Mouse (Mus musculus): ENCODE results near the gene Shank1.

Shank1 gene

GRCm38 (mm10) chr7:44340226-44340625 lies 30.2 kb downstream of the Shank1 start:
- DNase-seq (ENCODE audit: low read depth, low spot score), result no peak

GRCm38 (mm10) chr7:44341119-44341518 lies 31.1 kb downstream of the Shank1 start:
- DNase-seq (ENCODE audit: low read depth, low spot score), result no peak

DNA sequence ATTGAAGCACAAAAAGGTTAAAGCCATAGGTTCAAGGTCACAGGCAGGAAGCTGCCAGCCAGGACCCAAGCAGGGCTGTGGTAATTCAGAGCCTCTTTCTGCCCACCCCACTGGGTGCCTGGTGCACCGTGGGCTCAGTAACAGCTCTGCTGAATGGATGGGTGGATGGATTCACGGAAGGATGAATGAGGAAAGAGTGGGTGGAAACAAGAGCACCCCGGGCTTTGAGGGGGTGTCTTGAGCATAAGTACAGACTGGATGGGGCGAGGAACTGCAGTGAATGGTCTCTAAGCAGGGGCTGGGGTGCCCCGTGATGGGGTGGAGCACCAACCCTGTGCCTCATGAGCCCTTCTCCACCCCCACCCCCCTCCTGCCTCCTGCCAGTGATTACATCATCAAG lies 31.7 kb downstream of the Shank1 start:
- DNase-seq (ENCODE audit: low read depth, low spot score), result no peak

DNA sequence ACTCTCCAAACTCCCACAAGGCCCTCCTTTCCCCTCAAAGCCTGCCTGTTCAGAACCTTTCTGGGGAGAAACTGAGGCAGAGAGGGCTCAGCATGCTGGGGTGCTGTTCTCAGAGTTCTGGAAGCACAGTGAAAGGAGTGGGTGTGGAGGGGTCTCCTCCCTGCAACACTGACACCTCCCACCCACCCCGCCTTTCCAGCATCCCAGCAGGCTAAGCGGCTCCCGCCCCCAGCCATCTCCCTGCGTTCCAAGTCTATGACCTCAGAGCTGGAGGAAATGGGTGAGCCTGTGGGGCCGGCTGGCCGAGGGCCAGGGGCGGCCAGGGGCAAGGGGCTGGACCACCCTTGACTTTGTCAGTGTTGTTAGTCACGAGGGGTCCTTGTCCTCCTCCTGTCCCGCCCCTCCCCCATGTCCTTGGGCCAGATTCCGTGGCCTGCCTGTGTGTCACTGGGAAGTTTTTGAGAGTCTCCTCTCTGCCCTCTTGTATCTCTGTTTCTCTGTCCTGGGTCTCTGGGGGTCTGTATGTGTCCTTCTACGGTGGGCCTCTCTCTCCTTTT lies 33.5 kb downstream of the Shank1 start:
- DNase-seq (ENCODE audit: low read depth, low spot score), result no peak

DNA sequence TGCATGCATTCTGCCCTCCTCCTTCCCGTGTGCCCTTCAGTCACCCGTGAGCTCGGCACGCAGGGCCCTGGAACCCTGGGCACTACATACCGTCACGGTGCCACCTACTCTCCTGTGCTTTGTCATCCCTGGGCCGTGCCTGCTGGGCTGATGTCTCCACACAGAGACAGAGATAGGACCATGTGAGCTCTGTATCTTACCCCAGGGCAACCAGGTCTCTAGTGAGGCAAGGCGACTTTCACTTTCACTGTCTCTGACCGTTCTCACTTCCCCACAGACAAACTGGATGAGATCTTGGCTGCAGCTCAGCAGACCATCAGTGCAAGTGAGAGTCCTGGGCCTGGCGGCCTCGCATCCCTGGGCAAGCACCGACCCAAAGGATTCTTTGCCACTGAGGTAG lies 34.6 kb downstream of the Shank1 start:
- peak; percentile 90 for DNase-seq (ENCODE audit: low read depth, low spot score)

DNA sequence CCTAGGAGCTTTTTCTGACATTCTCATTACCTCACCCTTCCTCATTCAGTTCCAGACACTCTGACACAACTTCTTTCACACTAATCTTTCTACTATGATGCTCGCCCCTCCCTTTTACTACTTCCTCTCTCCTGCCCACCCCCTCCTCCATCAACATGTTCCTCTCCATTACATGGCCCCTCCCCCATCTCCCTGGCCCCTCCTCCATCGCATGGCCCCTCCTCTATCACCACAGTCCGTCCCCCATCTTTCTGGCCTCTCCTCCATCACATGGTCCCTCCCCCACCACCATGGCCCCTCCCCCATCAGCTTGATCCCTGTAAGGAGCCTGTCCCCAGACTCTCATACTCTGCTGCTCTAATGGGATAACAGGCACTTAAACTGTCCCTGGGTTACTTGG lies 39.0 kb downstream of the Shank1 start:
- peak; percentile 49 for DNase-seq (ENCODE audit: low read depth, low spot score)

DNA sequence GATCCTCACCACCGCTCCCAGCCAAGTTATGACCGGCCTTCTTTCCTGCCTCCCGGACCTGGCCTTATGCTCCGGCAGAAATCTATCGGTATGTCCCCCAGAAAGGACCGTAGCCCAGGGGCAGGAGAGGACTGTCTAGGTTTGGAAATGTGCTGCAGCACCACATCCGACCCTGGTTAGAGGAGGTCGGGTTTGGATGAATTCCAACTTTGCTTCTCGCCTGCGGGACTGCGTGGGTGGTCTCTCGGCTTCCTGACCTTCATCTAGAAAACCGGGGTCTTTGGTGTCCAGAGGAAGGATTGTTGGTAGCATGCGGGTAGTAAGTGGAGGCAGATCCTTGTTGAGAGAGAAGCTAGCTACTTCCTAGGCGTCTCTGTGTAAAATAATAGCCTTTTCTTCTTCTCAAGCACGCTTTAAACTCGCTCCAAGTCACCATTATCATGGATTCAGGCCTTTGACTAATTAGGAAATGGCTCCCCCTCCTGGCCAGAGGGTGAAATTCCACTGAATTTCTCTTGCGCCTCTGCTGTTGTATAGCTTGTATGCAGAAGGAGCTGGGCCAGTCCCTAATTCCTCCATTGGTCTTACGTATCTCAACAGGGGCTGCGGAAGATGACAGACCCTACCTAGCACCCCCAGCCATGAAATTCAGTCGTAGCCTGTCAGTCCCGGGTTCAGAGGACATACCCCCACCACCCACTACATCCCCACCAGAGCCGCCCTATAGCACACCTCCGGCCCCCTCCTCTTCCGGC lies 41.1 kb downstream of the Shank1 start:
- DNase-seq (ENCODE audit: low read depth, low spot score), result peak; percentile 77

- DNase-seq (ENCODE audit: low read depth, low spot score), result no peak
Observed at GRCm38 (mm10) chr7:44351881-44352749, 42.1 kb downstream of the Shank1 start.

GRCm38 (mm10) chr7:44352750-44353600 lies 42.9 kb downstream of the Shank1 start:
- DNase-seq (ENCODE audit: low read depth, low spot score), result no peak

DNA sequence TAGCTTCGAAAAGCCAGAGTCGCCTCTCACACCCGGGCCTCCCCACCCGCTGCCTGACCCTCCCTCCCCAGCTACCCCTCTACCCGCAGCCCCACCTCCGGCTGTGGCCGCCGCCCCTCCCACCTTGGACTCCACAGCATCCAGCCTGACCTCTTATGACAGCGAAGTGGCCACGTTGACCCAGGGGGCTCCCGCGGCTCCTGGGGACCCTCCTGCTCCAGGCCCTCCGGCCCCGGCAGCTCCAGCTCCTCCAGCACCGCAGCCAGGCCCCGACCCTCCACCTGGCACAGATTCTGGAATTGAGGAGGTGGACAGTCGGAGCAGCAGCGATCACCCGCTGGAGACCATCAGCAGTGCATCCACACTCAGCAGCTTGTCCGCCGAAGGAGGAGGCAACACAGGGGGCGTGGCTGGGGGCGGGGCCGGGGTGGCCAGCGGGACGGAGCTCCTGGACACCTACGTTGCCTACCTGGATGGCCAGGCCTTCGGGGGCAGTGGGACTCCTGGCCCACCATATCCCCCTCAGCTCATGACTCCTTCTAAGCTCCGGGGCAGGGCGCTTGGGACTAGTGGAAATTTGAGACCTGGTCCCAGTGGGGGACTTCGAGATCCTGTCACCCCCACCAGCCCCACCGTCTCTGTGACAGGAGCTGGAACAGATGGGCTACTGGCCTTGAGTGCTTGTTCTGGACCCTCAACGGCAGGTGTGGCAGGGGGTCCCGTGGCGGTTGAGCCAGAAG lies 43.7 kb downstream of the Shank1 start:
- DNase-seq (ENCODE audit: low read depth, low spot score), result no peak

DNA sequence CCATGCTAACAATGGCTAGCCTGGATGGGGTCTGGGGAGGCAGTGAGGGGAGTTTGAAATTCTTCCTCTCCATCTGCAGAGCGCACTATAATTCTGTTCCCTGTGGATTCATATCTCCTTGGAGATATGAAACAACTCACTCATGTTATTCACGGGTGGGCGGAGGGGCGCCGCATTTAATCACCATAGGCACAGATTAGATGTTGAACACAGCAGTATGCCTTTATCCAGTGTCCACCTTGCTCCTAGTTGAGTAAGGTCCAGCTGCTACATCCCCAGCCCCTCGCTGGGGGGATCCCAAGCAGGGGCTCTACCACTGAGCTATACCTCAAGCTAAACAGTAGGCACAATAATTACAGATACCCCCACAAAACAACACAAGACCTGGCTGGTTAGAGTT lies 45.4 kb downstream of the Shank1 start:
- DNase-seq (ENCODE audit: low read depth, low spot score), result no peak

DNA sequence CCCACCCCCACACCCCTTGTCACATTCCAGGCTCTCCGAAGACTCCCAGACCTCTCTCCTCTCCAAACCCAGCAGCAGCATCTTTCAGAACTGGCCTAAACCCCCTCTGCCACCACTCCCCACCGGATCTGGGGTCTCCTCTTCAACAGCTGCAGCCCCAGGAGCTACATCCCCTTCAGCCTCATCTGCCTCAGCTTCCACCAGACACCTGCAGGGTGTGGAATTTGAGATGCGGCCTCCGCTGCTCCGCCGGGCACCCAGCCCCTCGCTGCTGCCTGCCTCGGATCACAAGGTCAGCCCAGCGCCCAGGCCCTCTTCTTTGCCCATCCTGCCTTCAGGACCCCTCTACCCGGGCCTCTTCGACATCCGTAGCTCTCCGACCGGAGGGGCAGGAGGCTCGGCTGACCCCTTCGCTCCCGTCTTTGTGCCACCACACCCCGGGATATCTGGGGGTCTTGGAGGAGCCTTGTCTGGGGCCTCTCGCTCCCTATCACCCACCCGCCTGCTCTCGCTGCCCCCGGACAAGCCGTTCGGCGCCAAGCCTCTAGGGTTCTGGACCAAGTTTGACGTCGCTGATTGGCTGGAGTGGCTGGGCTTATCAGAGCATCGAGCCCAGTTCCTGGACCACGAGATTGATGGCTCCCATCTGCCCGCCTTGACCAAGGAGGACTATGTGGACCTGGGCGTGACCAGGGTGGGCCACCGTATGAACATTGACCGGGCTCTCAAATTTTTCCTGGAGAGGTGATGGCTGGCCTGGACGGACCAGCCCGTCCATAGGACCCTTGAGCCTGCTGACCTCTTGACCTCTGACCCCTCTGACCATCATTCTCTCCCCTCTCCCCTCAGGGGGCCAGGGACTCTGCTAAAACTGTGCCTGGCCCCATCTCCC lies 46.8 kb downstream of the Shank1 start:
- DNase-seq (ENCODE audit: low read depth, low spot score), result no peak

GRCm38 (mm10) chr7:44357531-44357930 lies 47.5 kb downstream of the Shank1 start:
- no peak for DNase-seq (ENCODE audit: low read depth, low spot score)

DNA sequence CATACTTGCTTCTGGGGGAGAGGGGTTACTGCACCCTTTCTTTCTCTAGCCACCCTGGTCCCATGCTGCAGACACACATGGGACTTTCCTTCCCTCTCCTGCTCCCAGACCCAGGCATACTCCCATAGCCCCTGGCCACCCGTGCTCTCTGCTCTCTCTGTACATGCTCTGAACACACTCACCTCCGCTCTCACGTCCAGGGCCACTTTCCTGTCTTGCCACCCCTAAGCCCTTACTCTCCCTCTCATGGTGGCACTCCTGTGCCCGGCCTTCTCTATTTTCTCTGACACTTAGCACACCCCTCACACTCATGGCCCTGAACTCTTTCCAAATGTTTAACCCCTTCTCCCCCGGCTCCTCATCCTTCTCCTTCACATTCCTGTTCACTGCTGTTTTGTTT lies 48.0 kb downstream of the Shank1 start:
- DNase-seq (ENCODE audit: low read depth, low spot score), result no peak

- no peak for DNase-seq (ENCODE audit: low read depth, low spot score)
Observed at GRCm38 (mm10) chr7:44358886-44359654, 49.0 kb downstream of the Shank1 start.

GRCm38 (mm10) chr7:44359908-44360672 lies 50.0 kb downstream of the Shank1 start:
- peak; percentile 98 for DNase-seq (ENCODE audit: low read depth, low spot score)

- peak; percentile 62 for DNase-seq (ENCODE audit: low read depth, low spot score)
Observed at GRCm38 (mm10) chr7:44360792-44361301, 50.8 kb downstream of the Shank1 start.

DNA sequence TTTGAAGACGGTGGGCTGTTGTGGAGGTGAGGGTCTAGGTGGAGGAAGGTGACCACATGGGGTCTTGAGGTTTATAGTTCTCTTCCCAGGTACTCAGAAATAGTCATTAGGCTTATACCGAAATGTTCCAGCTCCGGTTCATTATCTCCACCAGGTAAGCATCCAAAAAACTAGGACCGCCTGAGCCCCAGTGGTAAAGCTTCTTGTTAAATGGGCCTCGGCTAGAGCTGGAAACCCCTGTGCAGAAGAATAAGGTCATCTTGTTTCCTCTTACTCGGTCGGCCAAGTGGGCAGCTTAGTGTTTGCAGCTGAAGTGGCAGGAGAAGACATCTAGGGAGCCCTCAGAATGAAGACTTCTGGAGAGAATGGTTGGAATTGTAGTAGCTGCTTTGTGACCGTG lies 62.6 kb downstream of the Shank1 start:
- no peak for DNase-seq (ENCODE audit: low read depth, low spot score)
